Mouse (Mus musculus): ENCODE data around the gene Ccr4.
A peak's percentile ranks its signal among the peaks of the same experiment; 100 is the strongest.
"Not testable (repeated sequence)": the region's sequence is repeated elsewhere in the genome, so short reads cannot be mapped to it uniquely, and the experiment has no call there.

Gene Ccr4

DNA sequence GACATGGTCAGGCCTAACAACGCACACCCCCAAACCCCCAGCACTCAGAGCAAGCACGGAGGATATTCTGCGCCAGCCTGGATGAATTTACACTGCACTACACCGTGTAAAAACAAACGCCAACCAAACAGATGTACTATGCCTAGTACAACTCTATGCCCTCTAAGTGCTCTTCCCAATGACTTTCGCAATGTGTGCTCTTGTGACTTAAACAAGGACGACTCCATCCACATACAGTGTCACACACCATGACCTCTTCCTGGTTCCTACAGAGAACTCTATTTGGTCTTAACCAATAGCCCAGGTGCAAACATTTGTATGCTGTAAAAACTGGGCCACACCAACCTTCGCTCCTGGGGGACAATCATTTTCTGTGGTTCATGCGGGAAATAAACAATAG lies 17.8 kb upstream of the Ccr4 start:
- no peak for DNase-seq (ENCODE audit: low read depth, low spot score)

DNA sequence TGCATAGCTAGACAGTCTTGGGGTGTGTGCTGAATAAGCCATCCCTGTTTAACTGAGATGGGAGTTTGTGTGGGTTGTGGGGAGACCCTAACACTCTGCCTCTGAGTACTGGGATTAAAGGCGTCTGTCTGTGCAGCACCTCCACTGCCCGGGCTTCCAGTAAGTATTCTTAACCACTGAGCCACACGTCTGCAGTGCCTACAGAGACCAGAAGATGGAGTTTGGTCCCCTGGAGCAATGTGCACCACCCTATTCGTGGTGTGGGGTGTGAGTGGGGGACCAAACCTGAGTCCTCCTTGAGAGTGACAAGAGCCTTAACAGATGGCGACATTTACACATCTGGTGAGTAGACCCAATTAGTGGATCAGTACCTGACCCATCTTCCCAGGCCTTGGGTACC lies 17.3 kb upstream of the Ccr4 start:
- DNase-seq (ENCODE audit: low read depth, low spot score) = no peak

DNA sequence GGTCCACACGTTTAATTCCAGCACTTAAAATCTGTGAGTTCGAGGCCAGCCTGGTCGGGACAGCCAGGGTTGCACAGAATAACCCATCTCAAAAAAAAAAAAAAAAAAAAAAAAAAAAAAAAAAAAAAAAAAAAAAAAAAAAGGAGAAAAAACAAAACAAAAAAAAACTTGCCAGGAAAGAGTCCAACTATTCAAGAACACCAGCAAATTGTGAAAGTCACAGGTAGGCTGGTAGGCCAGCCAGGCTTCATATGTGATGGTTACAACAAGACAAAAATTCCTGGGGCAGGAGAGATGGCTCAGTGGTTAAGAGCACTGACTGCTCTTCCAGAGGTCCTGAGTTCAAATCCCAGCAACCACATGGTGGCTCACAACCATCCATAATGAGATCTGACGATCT lies 15.8 kb upstream of the Ccr4 start:
- DNase-seq (ENCODE audit: low read depth, low spot score) = not testable (repeated sequence)

DNA sequence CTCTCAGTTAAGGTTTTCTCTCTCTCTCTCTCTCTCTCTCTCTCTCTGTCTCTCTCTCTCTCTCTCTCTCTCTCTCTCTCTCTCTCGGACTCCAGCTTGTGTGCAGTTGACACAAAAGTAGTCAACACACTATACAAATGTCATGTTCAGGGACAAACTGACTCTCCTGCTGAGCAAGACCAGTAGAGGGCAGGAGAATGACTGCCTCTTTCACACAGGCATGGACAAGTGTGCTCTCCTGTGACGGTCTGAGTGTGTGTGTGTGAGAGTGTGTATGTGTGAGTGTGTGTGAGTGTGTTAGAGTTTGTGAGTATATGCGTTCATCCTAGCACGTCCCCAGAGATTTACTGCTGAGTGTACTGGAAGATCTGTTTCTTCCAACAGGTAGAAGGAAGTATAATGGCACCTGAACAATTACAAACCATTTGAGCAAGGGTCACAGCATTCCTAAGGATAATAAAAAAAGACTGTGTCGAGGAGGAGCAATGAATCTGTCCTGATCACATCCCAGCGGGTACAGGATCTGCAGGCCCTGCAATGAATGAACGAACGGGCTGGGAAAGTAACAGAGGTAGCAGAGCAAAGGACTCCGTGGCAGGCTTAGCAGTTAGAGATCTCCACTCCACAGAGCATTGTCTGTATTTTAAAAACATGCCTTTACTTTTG lies 14.2 kb upstream of the Ccr4 start:
- DNase-seq (ENCODE audit: low read depth, low spot score) = no peak

DNA sequence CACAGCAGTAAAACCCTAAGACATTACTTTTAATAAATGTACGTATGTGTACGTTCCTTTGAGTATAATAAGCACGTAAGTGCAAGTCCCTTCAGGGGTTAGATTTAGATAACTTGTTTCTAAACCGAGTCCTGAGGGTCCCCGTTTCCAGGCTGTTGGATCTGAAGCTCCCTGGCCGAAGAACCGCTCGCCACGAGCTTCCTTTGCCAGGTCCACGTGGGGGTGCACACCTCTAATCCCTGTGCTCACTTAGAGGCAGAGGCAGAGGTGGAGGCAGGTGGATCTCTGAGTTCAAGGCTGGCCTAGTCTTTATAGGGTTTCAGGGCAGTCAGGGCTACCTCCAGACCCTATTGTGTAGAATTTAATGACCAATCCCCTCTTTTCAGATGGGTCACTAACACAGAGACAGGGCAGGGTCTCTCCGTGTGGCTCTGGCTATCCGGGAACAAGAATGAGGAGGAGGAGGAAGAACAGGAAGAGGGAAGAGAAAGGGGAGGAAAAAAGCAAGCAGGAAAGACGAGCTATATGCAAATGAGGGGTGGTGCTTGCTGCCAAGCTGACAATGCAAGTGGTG lies 13.3 kb upstream of the Ccr4 start:
- no peak for DNase-seq (ENCODE audit: low read depth, low spot score)

DNA sequence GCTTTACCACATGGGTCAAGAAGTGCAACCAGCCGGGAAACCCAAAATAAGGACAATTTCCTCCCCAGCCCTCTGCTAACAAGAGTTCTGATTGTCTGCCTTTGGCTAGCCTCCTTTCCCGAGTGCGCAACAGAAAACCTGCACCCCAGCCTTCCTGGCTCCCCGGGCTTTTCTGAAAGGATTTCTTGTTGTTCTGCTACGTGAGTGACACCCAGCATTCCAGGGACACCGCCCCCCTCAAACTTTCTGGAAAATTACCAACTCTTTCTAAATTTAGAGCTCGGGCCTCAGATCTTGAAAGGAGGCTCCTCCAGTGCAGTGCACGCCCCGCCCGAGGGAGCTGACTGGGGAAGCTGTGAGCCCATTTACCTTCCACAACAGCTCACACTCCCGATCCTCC lies 10.6 kb upstream of the Ccr4 start, which contains the start of gene C130032M10Rik:
TSS of gene C130032M10Rik (plus strand) at position 334 of the 400 bp plus-strand sequence.
- DNase-seq (ENCODE audit: low read depth, low spot score) = no peak

DNA sequence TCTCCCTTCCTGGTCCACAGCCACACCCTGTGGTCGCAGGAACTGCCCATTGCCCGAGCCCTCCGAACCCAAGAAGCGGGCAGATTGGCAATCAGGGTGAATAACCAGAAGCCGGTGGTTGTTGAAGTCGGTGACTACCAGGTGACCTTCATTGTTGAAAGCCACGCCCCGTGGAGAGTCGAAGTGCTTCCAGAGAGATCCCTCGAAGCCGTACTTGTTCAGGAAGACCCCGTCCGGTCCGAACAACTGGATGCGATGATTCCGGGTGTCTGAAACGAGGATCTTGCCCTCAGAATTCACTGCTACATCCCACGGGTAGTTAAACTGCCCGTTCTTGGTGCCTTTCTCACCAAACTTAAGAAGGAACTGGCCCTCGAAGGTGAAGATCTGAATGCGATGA lies 8.1 kb upstream of the Ccr4 start:
- no peak for DNase-seq (ENCODE audit: low read depth, low spot score)

DNA sequence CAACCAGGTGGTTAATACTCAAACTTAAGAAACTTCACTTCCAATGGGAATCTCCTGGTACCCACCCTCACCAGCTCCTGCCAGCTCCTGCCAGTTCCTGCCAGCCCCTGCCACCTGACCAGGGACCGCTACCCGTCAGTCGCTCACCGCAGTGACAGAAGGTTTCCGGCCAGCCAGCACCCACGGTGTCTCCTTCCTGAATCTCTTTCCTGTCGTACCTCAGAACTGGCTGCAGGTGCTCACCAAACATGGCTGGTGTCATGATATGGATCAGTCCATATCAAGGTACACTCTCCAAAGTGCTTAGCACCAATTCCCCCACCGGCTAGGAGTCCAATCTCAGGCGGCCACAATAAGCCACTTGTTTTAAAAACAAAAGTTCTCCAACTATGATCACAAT lies 5.1 kb upstream of the Ccr4 start:
- no peak for DNase-seq (ENCODE audit: low read depth, low spot score)

DNA sequence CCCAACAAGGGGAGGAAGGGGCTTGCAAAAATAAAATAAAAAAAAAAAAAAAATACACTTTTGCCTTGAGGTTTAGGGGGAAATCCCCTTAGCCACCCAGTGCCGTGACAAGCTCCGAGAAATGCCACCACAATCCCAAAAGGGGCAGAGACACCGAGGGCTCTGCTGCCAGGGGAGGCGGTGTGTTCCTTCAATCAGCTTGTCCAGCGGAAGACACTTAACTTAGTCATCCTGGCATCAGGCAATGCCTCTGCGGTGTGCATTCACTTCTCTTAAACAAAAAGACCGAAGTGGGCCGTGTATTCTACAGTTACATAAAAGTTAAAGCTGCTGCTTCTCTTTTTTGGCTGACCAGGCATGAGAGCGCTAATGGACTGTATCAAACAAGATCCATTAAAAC lies 2.7 kb upstream of the Ccr4 start:
- no peak for DNase-seq (ENCODE audit: low read depth, low spot score)

DNA sequence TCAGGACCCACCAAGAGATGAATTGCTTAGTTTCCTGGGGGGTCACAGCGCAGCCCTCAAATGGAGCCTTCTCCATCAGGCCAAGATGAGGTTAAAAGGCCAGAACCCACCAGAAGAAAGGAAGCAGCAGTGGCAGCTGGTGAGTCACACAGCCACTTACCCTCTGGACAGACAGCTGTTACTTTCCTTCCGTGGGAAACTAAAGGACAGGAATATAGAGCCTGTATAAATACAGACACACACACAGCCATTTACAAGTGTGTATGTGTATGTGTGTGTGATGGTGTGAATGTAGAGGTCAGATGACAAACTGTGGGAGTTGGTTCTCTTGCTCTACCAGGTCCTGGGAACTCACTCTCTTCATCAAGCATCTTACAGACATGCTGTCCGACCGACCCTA lies 1.8 kb upstream of the Ccr4 start:
- DNase-seq (ENCODE audit: low read depth, low spot score) = no peak

DNA sequence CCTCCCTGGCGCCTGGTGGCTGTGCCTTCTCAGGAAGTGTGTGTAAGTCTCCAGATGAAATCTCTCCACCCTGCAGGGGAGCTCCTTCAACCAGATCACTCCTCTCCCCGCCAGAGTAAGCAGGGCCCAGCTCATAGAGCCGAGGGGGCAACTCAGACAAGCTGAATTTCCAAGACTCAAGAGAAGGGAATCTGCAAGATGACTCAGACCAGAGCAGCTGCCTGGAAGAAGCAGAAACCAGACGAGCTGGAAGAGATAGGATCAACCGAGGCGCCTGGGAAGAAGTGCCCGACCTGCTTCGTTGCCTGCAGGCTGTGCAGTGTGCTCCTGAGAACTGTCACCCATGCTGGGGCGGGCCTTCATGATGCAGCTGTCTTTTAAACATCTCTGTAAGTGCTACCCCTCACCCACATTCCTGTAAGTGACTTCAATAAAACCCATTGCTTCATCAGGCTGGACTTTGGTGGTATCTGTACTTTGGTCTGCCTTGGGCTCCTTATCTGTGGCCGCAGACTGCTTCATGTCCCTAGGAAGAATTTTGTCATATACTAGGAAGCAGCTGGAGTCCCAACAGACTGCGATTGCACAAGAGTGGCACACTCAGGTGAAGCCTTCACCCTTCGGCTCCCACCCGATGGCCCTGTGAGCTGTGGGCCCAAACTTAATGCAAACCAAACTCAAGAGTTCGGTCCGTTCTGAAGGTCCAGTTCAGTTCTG lies 1.8 kb downstream of the Ccr4 start:
- no peak for DNase-seq (ENCODE audit: low read depth, low spot score)

DNA sequence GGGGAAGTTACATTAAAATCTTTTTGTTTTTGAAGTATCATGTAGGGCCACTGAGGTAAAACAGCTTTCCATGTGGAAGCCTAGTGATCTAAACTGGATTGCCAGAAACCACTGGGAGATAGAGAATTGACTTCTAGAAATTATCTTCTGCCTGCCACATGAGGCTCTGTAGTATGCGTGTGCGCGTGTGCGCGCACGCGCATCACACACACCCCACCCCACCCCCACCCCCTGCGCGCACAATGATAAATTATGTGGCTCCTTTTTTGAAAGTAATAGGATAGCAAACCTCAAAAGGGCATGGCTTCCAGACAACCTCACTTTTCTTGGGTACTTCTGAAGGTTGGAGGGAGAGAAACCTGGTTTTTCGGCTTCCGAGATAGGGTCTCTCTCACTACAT lies 2.8 kb downstream of the Ccr4 start:
- no peak for DNase-seq (ENCODE audit: low read depth, low spot score)

DNA sequence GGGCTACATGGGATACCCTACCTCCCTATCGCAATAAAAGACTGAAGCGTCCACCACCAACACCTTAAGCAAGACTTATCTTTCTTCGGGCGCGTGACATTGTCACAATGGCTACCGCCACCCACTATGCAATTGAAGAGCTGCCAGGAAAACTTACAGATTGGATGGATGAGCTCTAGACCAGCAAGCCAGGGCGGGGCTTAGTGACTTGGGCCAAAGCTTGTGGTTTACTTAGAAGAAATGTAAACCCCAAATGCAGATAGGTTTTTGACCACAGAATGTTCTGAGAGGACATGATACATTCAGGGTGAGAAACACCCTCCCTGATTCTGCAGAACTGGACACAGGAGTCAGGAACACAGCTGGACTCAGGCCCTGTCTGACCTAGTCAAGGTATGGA lies 3.6 kb downstream of the Ccr4 start:
- DNase-seq (ENCODE audit: low read depth, low spot score) = no peak

DNA sequence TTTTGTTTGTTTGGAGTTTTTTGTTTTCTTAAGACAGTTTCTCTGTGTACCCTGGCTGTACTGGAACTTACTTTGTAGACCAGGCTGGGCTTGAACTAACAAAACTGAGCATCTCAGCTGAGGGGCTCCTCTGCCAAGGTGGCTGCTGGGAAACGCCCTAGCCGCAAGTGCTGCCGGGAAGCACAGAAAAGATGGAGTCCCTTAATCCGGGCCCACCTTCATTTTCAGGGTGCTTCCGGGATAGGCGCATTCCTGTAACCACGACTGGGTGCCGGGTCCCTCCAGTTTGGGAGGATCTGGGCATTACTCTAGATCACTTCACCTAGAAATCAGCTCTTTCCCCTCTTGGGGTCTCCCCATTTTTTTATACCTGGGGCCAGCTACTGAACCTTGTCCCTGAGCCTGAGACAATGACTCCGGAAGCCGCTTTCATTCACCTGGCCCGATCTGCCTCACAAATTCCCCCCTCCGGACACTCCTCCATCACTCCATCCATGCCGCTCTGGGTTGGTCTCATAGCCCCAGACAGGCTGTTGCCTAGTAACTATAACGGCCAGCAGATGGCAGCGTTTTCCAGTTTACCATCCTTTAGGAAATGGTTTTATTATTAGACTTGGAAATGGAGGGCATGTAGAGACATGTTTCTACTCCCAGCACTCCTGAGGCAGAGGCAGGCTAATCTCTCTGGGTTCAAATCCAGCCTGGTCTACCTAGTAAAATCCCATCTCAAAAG lies 4.8 kb downstream of the Ccr4 start:
- no peak for DNase-seq (ENCODE audit: low read depth, low spot score)

DNA sequence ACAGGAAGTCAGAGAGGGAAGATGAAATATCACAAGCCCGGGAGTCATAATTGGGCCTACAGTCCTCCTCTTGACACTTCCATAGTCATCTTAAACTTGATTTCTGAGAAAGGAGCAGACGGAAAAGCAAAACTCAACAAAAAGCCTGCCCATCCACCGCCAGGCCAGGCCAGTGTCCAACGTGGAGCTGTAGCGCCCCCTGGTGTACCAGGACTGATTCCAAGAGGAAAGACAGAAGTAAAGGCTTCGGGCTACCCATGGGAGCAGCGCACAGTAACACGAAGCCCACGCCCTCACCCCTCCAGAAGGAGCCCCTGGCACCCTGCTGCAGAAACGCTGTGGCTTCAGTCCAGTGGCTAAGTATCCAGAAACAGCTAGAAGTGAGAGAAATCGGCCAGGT lies 6.5 kb downstream of the Ccr4 start:
- DNase-seq (ENCODE audit: low read depth, low spot score) = peak; percentile 12

DNA sequence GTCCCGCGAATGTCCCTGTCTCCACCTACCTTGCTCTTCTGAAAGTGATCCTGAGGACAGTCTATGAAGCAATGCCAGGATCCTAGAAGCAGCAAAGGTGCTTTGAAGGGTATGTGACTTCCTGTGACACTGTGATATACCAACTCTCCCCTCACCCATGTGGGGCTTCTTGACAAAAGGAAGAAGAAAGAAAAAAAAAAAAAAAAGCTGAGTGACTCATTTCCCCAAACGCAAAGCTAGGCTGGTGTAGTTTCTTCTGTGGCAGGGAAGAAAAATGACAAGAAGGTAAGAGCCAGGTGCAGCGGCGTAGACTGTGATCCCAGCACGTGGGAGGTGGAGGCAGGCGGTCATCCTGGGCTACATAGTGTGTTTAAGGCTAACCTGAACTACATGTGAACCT lies 8.2 kb downstream of the Ccr4 start:
- DNase-seq (ENCODE audit: low read depth, low spot score) = no peak

DNA sequence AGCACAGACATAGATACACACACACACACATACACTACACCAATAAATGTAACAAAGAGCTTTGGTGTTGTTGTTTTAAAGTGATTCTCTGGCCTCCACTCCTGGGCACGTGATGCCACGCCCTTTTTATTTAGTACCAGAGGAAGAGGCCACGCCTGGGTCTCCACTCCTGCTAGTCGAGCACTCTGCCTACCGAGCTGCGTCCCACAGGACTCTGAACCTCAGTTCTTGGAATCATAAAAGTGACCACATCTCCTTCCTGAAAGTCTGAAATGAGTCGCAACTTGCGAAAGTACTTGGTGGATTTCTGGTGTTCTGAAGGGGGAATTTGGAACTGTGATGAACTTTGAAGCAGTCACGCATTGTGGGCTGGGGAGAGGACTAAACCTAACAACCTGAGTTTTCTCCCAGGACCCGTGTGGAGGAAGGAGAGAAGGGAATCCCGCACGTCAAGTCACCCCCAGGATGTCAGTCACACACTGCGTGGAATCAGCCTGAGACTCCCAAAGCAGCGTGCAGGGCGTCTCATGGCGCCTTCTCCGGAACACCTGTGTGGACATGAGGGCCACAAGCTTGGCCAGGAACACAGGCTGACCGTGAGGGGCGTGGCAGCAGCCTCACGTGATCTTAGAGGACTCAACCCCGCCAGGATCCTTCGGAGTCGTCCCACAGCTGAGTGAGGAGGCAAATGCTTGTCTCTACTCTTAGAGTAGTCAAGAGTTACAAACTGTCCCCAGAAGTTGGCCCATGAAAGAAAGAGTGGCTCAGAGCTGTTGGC lies 17.0 kb downstream of the Ccr4 start:
- no peak for DNase-seq (ENCODE audit: low read depth, low spot score)

DNA sequence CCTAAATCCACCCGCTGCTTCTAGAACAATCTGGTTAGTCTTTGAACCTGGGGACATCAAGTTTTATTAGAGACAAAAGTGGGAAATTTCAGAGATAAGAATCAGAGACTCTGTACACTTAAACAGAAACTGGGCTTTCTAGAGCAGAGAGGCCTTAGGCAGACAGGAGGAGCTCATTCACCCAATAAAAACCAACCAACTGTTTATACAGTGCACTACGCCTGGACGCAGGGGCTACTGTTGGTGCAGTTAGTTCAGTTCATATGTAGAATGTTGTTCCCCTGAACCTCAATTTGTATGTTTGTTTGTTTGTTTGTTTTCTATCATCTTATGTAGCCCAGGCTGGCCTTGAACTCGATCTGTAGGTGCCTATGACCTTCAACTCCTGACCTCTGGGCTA lies 17.9 kb downstream of the Ccr4 start:
- no peak for DNase-seq (ENCODE audit: low read depth, low spot score)

DNA sequence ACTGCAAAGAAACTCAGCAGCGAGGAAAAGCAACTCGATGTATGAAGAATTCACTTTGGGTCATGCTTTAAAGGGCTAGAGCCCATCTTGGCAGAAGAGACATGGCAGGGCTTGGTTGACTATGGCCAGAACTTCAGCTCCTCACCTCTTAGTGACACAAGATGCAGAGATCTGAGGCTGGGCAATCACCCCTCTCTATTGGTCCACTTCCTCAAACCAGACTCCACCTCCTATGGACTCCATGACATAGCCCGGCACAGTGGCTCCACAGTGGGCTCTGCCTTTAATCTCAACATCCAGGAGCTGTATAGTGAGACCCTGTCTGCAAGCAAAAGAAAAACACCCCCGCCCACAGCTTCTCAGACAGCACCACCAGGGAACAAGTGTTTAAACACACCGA lies 19.9 kb downstream of the Ccr4 start:
- DNase-seq (ENCODE audit: low read depth, low spot score) = no peak

DNA sequence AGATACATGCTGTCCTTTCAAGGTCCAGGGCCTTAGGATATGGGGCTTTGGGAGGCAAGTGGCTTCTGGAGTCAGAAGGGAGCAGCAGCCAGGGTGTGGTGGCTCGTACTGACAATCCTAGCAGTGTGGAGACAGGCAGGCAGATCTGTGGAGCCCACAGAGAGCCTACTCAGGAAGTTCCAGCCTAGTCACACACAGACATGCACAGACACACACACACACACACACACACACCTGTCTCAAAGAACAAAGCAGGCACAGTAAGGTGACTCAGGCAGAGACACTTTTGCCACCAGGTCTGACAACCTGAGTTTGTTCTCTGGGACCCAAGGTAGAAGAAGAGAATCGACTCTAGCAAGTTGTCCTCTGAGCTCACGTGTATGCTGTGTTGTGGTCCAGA lies 23.8 kb downstream of the Ccr4 start:
- no peak for DNase-seq (ENCODE audit: low read depth, low spot score)

DNA sequence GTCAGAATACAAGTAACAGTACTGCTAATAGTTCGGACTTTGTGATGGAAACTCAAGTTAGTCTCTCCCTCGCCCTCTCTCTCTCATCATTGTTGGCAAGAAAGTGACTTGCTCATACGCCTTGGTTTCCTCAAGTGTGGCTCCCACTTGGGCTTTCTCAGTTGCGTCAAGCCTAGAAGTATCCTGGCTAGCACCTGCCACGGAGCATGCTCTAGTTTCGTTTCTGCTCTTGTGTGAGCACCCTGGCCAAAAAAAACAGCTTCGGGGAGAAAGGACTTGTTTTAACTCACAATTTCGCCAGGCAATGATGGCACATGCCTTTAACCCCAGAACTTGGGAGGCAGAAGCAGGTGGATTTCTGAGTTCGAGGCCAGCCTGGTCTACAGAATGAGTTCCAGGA lies 27.7 kb downstream of the Ccr4 start:
- no peak for DNase-seq (ENCODE audit: low read depth, low spot score)

DNA sequence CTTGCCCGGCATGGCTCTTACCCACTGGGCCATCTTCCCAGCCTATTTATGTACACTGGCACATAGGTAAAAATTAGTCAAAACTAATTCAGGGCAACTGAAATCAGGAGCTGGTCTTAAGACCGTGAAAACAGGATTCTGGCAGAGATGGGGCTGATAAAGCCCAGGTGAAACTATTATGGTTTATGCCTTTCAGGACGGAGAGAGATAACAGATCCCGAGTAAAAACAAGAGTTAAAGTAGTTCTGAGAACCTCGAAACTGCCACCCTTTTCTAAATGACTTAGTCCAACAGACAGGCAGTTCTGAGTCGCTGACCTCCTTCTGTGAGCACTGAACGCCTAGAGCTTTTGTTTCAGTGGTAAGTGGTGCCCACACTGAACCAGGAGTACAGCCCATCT lies 32.8 kb downstream of the Ccr4 start:
- no peak for DNase-seq (ENCODE audit: low read depth, low spot score)

All from c-Kit-negative CD71-positive TER-119-positive erythroid progenitor cells, embryonic 14.5 days (primary cell).